Mouse (Mus musculus) CD4-positive helper T cell, adult 2 months (primary cell): ENCODE measurements around the gene H2afx.
"Not testable (repeated sequence)": the region's sequence is repeated elsewhere in the genome, so short reads cannot be mapped to it uniquely, and the experiment has no call there.

ENCODE experiments used
- DNase-seq: peaks from one replicate; pipeline ENCODE4 v3.0.0-alpha.2; 2012; ENCODE audit warnings: low read depth, missing footprints, low spot score

Gene H2afx

GRCm38 (mm10) chr9:44334396-44335330 lies at the start of gene H2afx:
Gene H2afx, plus strand, starts transcription at chr9:44334694.
- peak; percentile 99 for DNase-seq

GRCm38 (mm10) chr9:44286256-44286850 lies 48.1 kb upstream of the H2afx start:
- no peak for DNase-seq

GRCm38 (mm10) chr9:44287003-44287400 lies 47.5 kb upstream of the H2afx start:
- DNase-seq: no peak

- DNase-seq: no peak
These were observed 47.0 kb upstream of the H2afx start for GRCm38 (mm10) chr9:44287401-44288075.

GRCm38 (mm10) chr9:44288076-44288958 lies 46.2 kb upstream of the H2afx start, which contains the start of gene Abcg4:
Gene Abcg4, minus strand, starts transcription at chr9:44288615.
- DNase-seq: no peak

- DNase-seq: no peak
These were observed 45.6 kb upstream of the H2afx start for GRCm38 (mm10) chr9:44288959-44289291.

- DNase-seq: peak; percentile 64
These were observed 42.0 kb upstream of the H2afx start for GRCm38 (mm10) chr9:44292490-44292889.

- DNase-seq: not testable (repeated sequence)
These were observed 34.5 kb upstream of the H2afx start for GRCm38 (mm10) chr9:44300001-44300400.

- peak; percentile 99 for DNase-seq
These were observed 28.9 kb upstream of the H2afx start, which contains the start of gene Hinfp for GRCm38 (mm10) chr9:44305466-44306079. Gene Hinfp, minus strand, starts transcription at chr9:44305671.

- DNase-seq: no peak
These were observed 28.0 kb upstream of the H2afx start for GRCm38 (mm10) chr9:44306532-44306931.

GRCm38 (mm10) chr9:44307248-44307647 lies 27.2 kb upstream of the H2afx start:
- no peak for DNase-seq

GRCm38 (mm10) chr9:44309756-44310155 lies 24.7 kb upstream of the H2afx start:
- DNase-seq: no peak

- DNase-seq: no peak
These were observed 23.8 kb upstream of the H2afx start for GRCm38 (mm10) chr9:44310750-44311135.

- no peak for DNase-seq
These were observed 23.1 kb upstream of the H2afx start for GRCm38 (mm10) chr9:44311136-44312134.

- DNase-seq: no peak
These were observed 20.8 kb upstream of the H2afx start for GRCm38 (mm10) chr9:44313476-44314256.

GRCm38 (mm10) chr9:44314257-44314547 lies 20.3 kb upstream of the H2afx start:
- DNase-seq: no peak

- no peak for DNase-seq
These were observed 19.6 kb upstream of the H2afx start for GRCm38 (mm10) chr9:44314910-44315309.

- DNase-seq: no peak
These were observed 17.0 kb upstream of the H2afx start for GRCm38 (mm10) chr9:44317452-44317851.
